Mouse (Mus musculus): ENCODE measurements around the gene Psmg4. TPM values are rescaled to one million over a fixed set of nuclear protein-coding genes. Genes with fewer than 3 reads are reported as not detected.

Psmg4 gene
- polyA plus RNA-seq, 1 experiment, result 30.1 TPM

- 91% methylated on average over 3 of the region's 3 CpGs for WGBS
- H3K4me3 ChIP-seq (replicated peaks; ENCODE audit: control insufficient read depth, low read depth, low read length), result no peak overlapping the region
- H3K4me1 ChIP-seq (ENCODE audit: control insufficient read depth, insufficient read depth, low read length), result no peaks in the 10 kb centered on the region; the same call in 1 of the 2 replicates
- TF ChIP-seq POLR2A (IDR thresholded peaks at IDR 0.05; ENCODE audit: borderline replicate concordance, control insufficient read depth, low read depth, low read length) (no peak), CTCF (IDR thresholded peaks at IDR 0.05; ENCODE audit: control insufficient read depth, insufficient read depth, low read length) (no peak)
- no peak overlapping the region for H3K27ac ChIP-seq (ENCODE audit: control insufficient read depth, insufficient read depth, low read depth, low read length, poor library complexity)
Observed at GRCm38 (mm10) chr13:34157596-34158157, 5.1 kb upstream of the Psmg4 start.

- no peak overlapping the region for H3K4me3 ChIP-seq (replicated peaks; ENCODE audit: control insufficient read depth, low read depth, low read length)
- 91% methylated on average over 1 of the region's 1 CpGs for WGBS
- H3K27ac ChIP-seq (ENCODE audit: control insufficient read depth, insufficient read depth, low read depth, low read length, poor library complexity), result no peak overlapping the region
- no peaks in the 10 kb centered on the region; the same call in 1 of the 2 replicates for H3K4me1 ChIP-seq (ENCODE audit: control insufficient read depth, insufficient read depth, low read length)
- TF ChIP-seq CTCF (IDR thresholded peaks at IDR 0.05; ENCODE audit: control insufficient read depth, insufficient read depth, low read length), result no peak
Observed at GRCm38 (mm10) chr13:34159926-34160325, 2.8 kb upstream of the Psmg4 start.

- TF ChIP-seq POLR2A (IDR thresholded peaks at IDR 0.05; ENCODE audit: borderline replicate concordance, control insufficient read depth, low read depth, low read length) (no peak), CTCF (IDR thresholded peaks at IDR 0.05; ENCODE audit: control insufficient read depth, insufficient read depth, low read length) (no peak)
- H3K27ac ChIP-seq (ENCODE audit: control insufficient read depth, insufficient read depth, low read depth, low read length, poor library complexity), result no peak overlapping the region
- H3K4me1 ChIP-seq (ENCODE audit: control insufficient read depth, insufficient read depth, low read length), result no peaks in the 10 kb centered on the region; the same call in 1 of the 2 replicates
- 13% methylated on average over 12 of the region's 12 CpGs for WGBS
- peak overlapping the region; percentile 100 for H3K4me3 ChIP-seq (replicated peaks; ENCODE audit: control insufficient read depth, low read depth, low read length)
Observed at GRCm38 (mm10) chr13:34163304-34163975, 676 bp downstream of the Psmg4 start.

GRCm38 (mm10) chr13:34174025-34174424 lies 11.3 kb downstream of the Psmg4 start:
- Histone ChIP-seq H3K27ac (ENCODE audit: control insufficient read depth, insufficient read depth, low read depth, low read length, poor library complexity) (no peak overlapping the region), H3K4me1 (ENCODE audit: control insufficient read depth, insufficient read depth, low read length) (no peaks in the 10 kb centered on the region), H3K4me3 (replicated peaks; ENCODE audit: control insufficient read depth, low read depth, low read length) (no peak overlapping the region)
- WGBS, result 85% methylated on average over 6 of the region's 6 CpGs
- TF ChIP-seq CTCF (IDR thresholded peaks at IDR 0.05; ENCODE audit: control insufficient read depth, insufficient read depth, low read length) (no peak), POLR2A (IDR thresholded peaks at IDR 0.05; ENCODE audit: borderline replicate concordance, control insufficient read depth, low read depth, low read length) (no peak)

GRCm38 (mm10) chr13:34181624-34182023 lies 18.9 kb downstream of the Psmg4 start:
- H3K27ac ChIP-seq (ENCODE audit: control insufficient read depth, insufficient read depth, low read depth, low read length, poor library complexity), result no peak overlapping the region
- no peaks in the 10 kb centered on the region for H3K4me1 ChIP-seq (ENCODE audit: control insufficient read depth, insufficient read depth, low read length)
- TF ChIP-seq POLR2A (IDR thresholded peaks at IDR 0.05; ENCODE audit: borderline replicate concordance, control insufficient read depth, low read depth, low read length) (no peak), CTCF (IDR thresholded peaks at IDR 0.05; ENCODE audit: control insufficient read depth, insufficient read depth, low read length) (no peak)
- WGBS, result 80% methylated on average over 5 of the region's 5 CpGs
- no peak overlapping the region for H3K4me3 ChIP-seq (replicated peaks; ENCODE audit: control insufficient read depth, low read depth, low read length)

- Histone ChIP-seq H3K4me1 (ENCODE audit: control insufficient read depth, insufficient read depth, low read length) (no peaks in the 10 kb centered on the region), H3K27ac (ENCODE audit: control insufficient read depth, insufficient read depth, low read depth, low read length, poor library complexity) (no peak overlapping the region), H3K4me3 (replicated peaks; ENCODE audit: control insufficient read depth, low read depth, low read length) (no peak overlapping the region)
- 94% methylated on average over 2 of the region's 2 CpGs for WGBS
- TF ChIP-seq CTCF (IDR thresholded peaks at IDR 0.05; ENCODE audit: control insufficient read depth, insufficient read depth, low read length), result no peak
- no peak for TF ChIP-seq POLR2A (IDR thresholded peaks at IDR 0.05; ENCODE audit: borderline replicate concordance, control insufficient read depth, low read depth, low read length)
Observed at GRCm38 (mm10) chr13:34185371-34185770, 22.6 kb downstream of the Psmg4 start.

GRCm38 (mm10) chr13:34187571-34187970 lies 24.8 kb downstream of the Psmg4 start:
- no peaks in the 10 kb centered on the region for H3K4me1 ChIP-seq (ENCODE audit: control insufficient read depth, insufficient read depth, low read length)
- peak overlapping the region; percentile 17 for H3K4me3 ChIP-seq (replicated peaks; ENCODE audit: control insufficient read depth, low read depth, low read length)
- WGBS, result 2% methylated on average over 5 of the region's 5 CpGs
- H3K27ac ChIP-seq (ENCODE audit: control insufficient read depth, insufficient read depth, low read depth, low read length, poor library complexity), result no peak overlapping the region
- TF ChIP-seq CTCF (IDR thresholded peaks at IDR 0.05; ENCODE audit: control insufficient read depth, insufficient read depth, low read length) (peak; percentile 62), POLR2A (IDR thresholded peaks at IDR 0.05; ENCODE audit: borderline replicate concordance, control insufficient read depth, low read depth, low read length) (no peak)

GRCm38 (mm10) chr13:34192414-34193191 lies 29.8 kb downstream of the Psmg4 start:
- TF ChIP-seq POLR2A (IDR thresholded peaks at IDR 0.05; ENCODE audit: borderline replicate concordance, control insufficient read depth, low read depth, low read length), result no peak
- no peak for TF ChIP-seq CTCF (IDR thresholded peaks at IDR 0.05; ENCODE audit: control insufficient read depth, insufficient read depth, low read length)
- no peak overlapping the region for H3K27ac ChIP-seq (ENCODE audit: control insufficient read depth, insufficient read depth, low read depth, low read length, poor library complexity)
- 85% methylated on average over 8 of the region's 8 CpGs for whole genome bisulfite sequencing
- no peak overlapping the region for H3K4me3 ChIP-seq (replicated peaks; ENCODE audit: control insufficient read depth, low read depth, low read length)
- H3K4me1 ChIP-seq (ENCODE audit: control insufficient read depth, insufficient read depth, low read length), result no peaks in the 10 kb centered on the region

Data from bone marrow, adult 2 months (tissue).